Mouse (Mus musculus): ENCODE measurements around the gene A830018L16Rik.
A peak's percentile ranks its signal among the peaks of the same experiment; 100 is the strongest.

Gene A830018L16Rik

DNA sequence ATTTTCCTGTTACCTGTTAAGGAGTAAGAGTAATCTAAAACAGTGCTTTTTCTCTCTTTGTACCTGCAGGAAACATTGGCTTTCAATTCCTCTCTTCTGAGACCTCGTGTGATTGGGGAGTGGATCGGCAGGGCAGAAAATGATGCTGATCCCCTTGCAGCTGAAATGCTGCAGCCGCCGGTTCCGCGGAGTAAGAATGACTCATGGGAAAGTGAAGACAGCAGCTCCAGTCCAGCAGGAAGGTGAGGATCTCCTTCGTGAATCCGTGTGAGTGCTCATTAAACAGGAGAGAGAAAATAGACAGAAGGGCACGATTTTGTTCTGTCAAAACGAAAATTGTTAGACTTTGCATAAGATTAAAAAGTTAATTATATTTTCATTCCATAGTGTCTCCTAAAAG lies 174.4 kb downstream of the A830018L16Rik start:
- no peak for DNase-seq (ENCODE audit: extremely low read depth, insufficient read length, low spot score)

DNA sequence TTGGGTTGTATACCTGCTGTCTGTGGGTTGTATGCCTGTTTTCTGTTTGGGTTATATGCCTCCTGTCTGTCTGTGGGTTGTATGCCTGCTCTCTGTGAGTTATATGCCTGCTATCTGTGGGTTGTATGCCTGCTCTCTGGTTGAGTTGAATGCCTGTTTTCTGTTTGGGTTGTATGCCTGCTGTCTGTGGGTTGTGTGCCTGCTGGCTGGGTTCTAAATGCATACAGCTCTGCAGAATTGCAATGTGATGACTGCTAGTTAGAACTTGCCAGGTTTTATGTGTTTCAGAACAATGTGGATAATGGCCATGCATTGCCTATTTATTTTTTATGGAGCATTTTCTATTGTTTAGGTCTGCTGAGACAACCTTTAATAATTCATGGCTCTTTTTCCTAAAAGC lies 236.2 kb downstream of the A830018L16Rik start:
- DNase-seq (ENCODE audit: extremely low read depth, insufficient read length, low spot score), result no peak

DNA sequence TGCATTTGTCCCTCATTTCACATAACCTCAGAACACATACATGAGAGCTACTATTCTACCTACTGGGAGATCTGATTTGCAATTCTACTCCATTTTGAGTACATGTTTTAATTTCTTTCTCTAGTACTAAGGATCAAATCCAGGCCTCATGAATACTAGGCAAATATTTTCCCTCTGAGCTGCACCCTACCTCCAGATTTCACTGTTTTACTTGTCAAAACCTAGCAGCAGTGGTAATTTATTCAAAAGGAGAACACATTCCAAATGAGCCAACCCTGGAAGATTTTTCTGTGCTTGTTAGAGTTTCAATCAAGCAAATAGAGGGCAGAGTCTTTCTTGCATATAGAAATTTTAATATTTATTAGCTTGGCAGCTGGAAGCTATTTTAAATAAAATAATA lies 238.9 kb downstream of the A830018L16Rik start:
- DNase-seq (ENCODE audit: extremely low read depth, insufficient read length, low spot score), result no peak

DNA sequence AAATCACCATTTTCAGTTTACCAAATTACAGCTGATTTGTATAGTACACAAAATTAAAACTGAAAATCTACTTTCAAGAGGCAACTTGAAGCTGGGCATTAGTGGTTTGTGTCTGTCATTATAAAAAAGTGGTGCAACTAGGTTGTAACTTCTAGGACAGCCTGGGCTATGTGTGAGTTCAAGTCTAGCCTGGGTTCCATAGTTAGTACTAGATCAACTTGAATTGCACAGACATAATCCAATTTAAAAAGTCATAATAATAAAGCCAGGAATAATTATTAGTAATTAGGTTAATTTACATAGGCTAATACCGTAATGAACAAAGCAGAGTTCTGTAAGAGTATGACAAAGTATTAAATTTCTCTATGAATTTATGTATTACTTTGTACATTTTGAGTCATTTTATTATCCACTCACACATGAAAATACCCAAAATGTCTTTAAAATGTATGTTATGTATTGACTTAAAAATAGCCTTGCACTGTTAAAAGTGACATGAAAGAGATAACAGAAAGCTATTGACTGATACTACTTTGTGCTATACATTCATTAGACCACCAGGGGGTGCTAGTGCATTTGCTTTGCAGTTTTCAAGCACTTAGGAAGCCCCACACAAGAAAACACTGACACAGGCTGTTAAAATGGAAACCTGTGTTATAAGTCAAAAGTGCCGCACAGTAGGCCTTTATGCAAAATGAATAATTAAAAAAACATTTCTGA lies 243.6 kb downstream of the A830018L16Rik start:
- DNase-seq (ENCODE audit: extremely low read depth, insufficient read length, low spot score), result peak; percentile 5

DNA sequence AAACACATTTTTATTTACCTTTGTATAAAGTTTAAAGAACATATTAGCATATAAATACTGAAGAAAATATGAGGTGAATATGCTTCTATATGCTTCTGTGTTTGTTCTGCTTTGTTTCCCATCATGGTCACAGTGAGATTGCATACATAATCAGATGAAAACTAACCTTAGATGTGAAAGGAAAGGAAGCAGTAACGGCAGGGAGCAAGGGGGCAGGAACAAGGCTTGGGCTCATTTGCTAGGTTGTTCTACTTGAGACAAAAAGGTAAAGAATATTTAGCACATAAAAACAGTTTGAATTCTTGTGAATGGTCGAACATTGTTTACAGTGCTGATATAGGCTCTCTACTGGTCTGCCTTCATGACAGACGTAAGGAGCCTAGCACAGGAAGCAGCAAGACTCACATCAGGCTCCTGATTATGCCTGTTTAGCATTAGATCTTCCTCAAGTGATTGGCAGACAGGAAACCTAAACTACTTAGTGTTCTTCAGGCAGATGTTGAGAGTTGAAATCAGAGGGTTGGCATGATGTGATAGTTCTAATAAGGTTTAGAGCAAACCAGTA lies 244.2 kb downstream of the A830018L16Rik start:
- no peak for DNase-seq (ENCODE audit: extremely low read depth, insufficient read length, low spot score)

DNA sequence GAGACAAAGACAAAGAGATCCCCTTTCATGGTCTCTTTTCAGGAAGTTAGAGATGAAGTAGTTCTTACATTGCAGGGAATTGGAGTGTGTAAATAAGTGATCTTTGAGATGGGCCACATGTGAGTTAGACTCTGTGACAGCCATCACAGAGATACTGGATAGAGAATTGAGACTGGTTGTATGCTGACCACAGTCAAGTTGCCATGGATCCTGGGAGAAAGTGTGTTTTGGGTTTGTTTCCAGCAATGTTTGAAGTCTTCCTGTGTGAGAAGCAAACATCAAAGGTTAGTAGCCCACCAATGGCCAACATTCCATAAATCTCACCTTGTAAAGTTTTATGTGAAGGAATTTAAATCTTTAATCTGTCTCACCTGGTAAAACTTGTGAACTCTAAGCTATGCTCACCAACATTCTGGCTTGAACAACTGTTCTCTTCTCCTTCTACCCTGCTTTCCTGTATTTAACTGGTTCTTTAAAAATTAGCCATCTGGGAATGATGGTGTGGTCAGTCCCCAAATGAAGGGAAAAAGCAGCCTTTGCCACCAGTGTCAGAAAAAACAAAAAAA lies 330.9 kb downstream of the A830018L16Rik start:
- DNase-seq (ENCODE audit: extremely low read depth, insufficient read length, low spot score), result no peak

DNA sequence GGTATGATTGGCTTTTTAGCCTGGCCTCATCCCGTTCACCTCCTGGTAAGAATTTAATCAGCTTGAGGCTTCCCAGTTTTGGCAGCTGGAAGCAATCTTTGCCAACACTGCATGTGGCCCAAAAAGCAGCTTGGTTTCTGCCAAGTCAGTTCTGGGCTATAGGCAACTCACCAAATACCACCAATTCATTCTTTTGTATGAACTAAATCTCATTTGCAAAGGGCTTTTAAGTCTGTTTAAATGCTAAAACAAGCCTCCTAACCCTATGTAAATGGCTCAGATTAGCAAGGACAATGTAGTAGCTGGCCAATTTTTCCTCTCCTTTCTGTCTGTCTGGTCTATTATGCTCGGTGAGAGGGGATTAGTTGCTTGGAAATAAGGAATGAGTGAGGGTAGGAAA lies 334.5 kb downstream of the A830018L16Rik start:
- DNase-seq (ENCODE audit: extremely low read depth, insufficient read length, low spot score), result no peak

DNA sequence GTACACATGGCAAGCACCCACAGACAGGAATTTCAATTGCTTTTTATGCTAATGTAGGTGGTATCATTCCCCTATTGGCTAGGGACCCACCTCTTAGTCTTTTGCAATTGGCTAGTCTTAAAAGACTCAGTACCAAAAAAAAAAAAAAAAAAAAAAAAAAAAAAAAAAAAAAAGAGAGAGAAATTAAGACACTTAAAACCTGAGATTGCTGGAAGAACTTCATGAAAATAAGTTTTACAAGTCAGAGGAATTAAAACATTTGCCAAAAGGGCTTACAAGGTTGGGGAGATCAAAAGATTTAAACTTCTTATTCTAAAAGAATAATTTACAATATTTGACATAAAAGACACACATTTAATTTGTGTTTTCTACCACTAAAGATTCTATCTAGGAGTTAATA lies 336.2 kb downstream of the A830018L16Rik start:
- no peak for DNase-seq (ENCODE audit: extremely low read depth, insufficient read length, low spot score)

DNA sequence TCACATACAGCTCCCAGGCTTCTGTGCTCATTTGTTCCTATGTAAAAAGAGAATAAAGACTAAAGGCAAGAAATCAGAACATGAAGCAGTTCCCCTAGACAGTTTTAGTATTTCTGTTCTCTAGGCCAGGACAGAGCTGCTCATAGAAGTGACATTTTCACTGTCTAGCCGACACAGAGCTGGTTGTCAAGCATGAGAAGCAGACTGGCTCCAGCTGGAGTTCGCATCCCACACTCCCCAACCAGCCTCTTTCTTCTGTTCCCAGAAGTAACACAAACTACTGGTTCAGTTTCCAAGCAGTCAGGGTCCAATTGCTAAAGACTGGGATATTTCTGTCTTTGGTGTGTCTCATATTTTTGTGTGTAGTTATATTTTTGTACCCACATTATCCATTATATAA lies 336.7 kb downstream of the A830018L16Rik start:
- no peak for DNase-seq (ENCODE audit: extremely low read depth, insufficient read length, low spot score)

DNA sequence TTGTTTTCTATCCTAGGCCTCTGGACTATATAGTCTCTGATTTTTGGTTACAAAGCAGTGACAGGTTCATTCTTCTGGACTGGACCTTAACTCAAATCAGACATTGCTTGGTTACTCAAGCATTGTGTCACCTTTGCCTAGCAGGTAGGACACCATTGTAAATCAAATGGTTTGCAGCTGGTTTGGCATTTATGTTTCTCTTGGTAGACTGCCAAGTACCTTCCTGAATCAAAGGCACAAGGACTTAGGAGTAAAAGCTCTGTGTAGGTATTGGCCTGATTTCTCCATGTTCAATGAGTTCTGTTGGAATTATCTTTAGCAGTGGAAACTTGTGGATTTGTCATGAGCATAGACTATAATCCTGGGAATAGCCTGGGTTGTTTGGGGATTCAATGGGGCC lies 338.1 kb downstream of the A830018L16Rik start:
- DNase-seq (ENCODE audit: extremely low read depth, insufficient read length, low spot score), result no peak

DNA sequence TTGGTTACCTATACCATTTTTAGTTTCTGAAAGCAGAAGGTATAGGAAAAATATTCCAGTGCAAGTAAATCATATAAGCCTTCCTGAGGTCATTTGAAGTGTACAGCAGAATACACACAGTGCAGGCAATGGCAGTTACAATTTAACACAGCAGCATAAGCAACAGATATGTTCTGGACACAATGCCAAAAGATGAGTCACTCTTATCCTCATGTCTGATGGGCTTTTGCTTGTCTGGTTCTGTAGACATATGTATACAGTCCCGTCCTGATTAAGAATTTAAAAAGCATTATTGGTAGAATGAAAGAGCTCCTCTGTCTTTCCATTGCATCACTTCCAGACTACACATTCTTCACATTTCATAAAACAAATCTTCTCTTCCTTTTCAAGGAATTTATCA lies 374.4 kb downstream of the A830018L16Rik start:
- DNase-seq (ENCODE audit: extremely low read depth, insufficient read length, low spot score), result no peak

DNA sequence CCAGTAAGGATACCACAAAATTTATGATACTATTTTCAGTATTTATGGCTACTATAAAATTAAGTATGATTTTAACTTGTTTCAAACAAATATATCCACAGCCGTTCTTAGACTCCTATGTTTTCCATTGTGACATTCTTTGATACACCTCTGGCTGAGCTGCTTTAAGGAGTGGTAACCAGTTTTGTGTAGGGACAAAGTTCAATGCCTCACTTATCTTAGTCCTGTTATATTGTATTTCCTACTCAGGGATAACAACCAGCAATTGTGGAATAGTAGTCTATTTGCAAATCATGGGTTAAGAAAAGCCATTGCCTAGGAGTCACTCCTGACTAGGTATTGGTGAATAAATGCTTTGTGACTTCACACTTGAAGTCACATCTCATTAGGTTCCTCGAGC lies 378.9 kb downstream of the A830018L16Rik start:
- no peak for DNase-seq (ENCODE audit: extremely low read depth, insufficient read length, low spot score)

DNA sequence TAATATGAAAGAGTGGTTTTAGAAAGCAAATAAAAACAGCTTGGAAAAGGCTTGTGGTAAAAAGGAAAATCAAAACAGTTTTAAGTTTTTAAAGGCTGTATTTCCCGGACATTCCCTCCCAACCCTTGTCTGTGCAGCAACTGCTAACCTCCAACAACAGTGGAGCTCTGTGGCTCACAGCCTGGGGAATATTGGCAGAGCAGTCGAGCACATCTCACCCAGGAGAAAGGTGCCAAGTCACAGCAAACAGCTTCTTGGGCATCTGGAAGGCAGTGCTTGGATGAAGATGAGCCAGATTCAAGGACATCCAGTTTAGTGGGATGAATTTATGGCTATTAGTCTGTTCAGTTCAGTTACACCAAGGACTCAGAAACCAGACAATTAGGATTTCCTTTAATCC lies 381.8 kb downstream of the A830018L16Rik start:
- no peak for DNase-seq (ENCODE audit: extremely low read depth, insufficient read length, low spot score)

DNA sequence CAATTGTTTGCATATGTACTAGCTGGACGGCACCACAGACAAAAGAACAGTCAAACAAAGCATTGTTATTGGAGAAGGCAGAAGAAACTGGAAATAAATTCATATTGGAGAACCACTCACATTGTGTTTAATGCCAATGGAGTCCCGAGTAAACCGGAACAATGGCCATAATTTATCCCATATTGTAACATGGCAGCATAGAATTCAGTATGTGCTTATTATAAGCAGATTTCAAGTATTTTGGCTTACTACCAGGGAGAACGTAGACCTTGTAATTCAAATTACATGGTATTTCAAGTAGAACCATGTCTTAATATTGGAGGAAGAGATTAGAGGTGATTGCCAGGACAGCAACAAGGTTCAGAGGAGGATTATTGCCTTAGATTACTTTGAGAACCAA lies 458.9 kb downstream of the A830018L16Rik start:
- DNase-seq (ENCODE audit: extremely low read depth, insufficient read length, low spot score), result no peak

DNA sequence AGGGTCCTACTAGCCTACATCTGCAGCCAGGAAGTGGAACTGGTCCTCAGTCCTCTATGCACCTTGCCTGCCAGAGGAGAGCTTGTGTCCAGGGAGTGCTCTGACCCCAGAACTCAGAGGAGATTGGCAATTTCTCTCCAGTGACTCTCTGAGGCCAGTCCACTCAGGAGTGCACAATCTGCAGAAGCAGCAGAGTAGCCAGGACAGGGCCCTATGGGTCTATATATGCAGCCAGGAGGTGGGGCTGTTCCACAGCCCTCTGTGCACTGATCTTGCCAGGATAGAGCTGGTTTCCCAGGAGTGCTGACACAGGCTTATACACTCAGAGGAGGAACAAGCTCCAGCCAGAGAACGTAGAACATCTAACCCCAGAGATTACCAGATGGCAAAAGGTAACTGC lies 459.7 kb downstream of the A830018L16Rik start:
- DNase-seq (ENCODE audit: extremely low read depth, insufficient read length, low spot score), result no peak

DNA sequence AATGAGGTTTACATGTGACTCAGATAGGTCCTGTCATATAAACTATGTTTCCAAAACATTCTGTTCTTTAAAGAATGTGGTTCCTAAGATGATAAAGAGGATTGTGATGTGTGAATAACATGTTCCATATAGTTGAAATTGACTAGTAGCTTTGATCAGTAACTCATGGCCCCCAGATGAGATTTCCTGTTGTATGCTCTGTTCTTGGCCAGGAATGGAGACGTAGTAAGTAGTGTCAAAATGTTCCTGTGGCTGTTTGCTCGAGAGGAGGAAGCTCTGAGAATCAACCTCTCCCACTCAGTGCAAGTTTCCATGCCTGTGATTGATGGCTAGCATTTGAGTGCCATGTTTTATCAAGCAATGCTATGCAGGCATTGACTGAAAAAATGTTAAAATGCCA lies 467.8 kb downstream of the A830018L16Rik start:
- no peak for DNase-seq (ENCODE audit: extremely low read depth, insufficient read length, low spot score)

DNA sequence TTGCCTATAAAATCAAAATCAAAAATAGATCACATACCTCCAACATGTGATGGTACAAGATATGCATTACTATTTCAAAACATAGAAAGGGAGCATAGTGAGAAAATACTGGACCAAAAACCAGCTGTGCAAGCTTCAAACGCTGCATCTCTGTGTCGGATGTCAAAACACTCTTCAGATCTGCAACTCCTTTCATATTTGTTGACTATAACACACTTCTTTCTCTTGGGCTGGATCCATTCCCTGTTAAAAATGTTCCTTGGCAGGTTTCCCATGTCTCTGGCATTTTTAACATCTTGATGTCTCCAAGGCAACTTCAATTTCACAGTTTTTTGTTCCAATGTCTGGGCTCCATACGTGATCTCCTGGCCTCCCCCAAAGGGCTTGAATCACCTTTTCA lies 481.8 kb downstream of the A830018L16Rik start:
- no peak for DNase-seq (ENCODE audit: extremely low read depth, insufficient read length, low spot score)

DNA sequence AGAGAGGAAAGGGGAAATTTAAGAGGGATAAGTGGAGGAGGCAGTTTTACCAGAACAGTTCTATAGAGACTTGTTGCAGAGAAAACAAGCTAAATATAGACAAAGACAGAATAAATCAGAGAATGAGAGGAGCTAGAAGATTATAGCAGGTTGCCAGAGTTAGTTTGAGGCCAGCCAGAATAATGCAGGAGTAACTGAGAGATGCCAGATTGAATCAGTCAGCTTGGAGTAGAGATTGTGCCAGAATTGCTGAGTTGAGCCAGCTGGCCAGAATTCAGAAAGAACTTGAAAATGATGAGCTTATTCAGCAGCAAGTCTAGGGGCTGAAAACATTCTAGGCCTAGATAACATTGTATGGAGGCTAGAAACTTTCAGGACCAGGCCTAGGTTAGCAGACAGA lies 502.0 kb downstream of the A830018L16Rik start:
- DNase-seq (ENCODE audit: extremely low read depth, insufficient read length, low spot score), result no peak

DNA sequence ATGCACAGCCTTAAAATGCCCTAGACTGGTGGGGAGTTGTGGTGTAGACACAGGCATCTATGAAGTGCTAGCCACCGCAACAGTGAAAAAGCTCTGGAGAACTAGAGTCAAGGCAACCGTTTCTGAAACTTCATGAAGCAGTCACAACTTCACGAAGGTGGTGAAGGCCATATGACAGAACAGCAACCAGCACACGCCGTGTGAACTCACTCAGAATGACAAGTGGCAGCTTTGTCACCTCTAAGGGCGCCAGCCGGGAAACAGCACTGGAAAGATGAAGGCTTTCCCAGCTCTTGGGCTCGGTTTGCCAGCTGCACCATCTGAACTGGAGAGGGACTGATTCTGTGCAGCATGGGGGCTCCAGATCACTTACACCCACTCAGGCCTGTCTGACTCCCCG lies 523.1 kb downstream of the A830018L16Rik start:
- DNase-seq (ENCODE audit: extremely low read depth, insufficient read length, low spot score), result no peak

DNA sequence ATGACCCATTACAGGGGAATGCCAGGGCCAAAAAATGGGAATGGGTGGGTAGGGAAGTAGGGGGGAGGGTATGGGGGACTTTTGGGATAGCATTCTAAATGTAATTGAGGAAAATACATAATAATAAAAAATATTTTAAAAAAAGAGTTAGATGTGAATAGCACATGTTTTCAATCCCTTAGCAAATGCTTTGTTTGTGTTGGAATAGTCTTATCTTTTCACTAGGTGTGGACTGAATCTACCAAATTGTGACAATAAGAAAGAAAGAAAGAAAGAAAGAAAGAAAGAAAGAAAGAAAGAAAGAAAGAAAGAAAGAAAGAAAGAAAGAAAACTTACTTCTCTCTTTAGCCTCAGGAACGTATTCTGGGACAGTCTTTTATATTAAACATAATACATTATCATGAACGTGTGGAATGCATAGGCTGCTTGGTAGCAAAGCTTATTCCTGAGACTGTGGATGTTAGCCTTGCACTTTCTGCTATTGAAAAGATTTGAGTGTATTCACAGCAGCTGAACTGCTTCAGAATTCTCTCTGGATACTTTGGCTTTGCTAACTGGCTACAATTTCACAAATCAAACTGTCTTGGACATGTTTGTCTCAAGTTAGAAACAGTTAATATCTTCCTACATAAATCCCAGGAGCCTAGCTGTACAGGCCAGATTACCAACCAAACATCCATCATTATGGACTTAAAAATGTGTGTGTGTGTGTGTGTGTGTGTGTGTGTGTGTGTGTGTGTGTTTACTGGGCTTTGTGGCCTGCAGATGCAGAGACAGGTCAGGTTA lies 545.7 kb downstream of the A830018L16Rik start:
- no peak for DNase-seq (ENCODE audit: extremely low read depth, insufficient read length, low spot score)

DNA sequence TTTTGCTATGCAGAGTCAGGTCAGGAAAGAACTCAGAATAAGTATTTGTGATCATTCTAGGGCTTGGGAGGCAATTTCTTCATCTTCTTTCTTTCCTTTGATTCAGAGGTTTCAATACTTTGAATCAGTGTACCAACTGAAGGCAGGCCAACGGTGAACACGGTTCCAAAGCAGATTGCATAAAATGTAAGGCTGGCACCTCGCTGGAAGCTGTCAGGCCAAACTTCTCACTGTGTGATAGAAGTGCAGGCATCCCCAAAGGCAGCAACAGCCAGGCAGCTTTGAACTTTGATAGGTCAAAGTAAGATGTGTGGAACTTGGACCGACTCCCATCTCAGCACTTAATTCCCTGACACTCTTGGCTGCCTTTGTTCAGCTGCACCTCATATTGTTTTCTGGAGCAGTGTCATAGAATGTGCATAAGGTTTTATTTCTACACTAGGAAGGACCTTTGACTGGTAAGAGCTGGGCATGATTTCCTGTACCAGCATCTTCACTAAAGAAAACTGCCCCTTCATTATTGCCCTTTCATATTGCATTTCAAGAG lies 568.8 kb downstream of the A830018L16Rik start:
- no peak for DNase-seq (ENCODE audit: extremely low read depth, insufficient read length, low spot score)
